Mouse (Mus musculus): ENCODE measurements around the gene Qser1.

- no peak for TF ChIP-seq CTCF (IDR thresholded peaks at IDR 0.05; ENCODE audit: control insufficient read depth, insufficient read depth, insufficient replicate concordance, low read depth, low read length)
- no peak for TF ChIP-seq POLR2A (IDR thresholded peaks at IDR 0.05; ENCODE audit: control insufficient read depth, low read depth, low read length)
These were observed at the start of gene Qser1 for GRCm38 (mm10) chr2:104816371-104816827.
